Mouse (Mus musculus): ENCODE results near the gene Kif5a. TPM values are rescaled to one million over a fixed set of nuclear protein-coding genes. Genes with fewer than 3 reads are reported as not detected.
A peak's percentile ranks its signal among the peaks of the same experiment; 100 is the strongest.

Kif5a gene
- total and polyA plus RNA-seq, 2 experiments from 2014 or later = 84.0 to 223 TPM

DNA sequence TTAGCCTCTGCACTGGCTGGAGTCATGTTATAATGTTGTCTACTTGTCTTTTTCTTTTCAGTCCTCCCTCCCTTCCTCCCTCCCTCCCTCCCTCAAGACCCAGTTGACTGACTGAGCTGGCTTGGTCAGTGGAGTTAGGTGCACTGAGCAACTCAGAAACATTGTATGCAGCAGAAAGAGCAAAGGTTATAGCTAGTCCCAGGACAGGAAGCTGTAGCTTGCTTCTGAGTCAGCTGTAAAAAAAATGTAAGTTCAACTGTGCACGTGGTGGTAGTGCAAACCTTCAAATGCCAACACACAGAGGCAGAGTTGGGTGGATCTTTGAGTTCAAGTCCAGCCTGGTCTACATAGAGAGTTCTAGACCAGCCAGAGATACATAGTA is 48.7 kb downstream of the Kif5a start:
- TF ChIP-seq CTCF (IDR thresholded peaks at IDR 0.05; ENCODE audit: low read depth) = no peak
- Histone ChIP-seq H3K4me2 (ENCODE audit: low read depth) (no peak overlapping the region), H3K4me3 (ENCODE audit: low read depth, low read length) (no peak overlapping the region), H3K9me3 (ENCODE audit: low read length) (no peaks in the 10 kb centered on the region), H3K27me3 (ENCODE audit: insufficient read depth, low read length) (no peaks in the 10 kb centered on the region), H3K4me1 (ENCODE audit: insufficient read depth) (peaks cover 12% of the 10 kb centered on the region), H3K9ac (no peak overlapping the region), H3K27ac (ENCODE audit: low read depth, low read length) (no peak overlapping the region), H3K36me3 (ENCODE audit: insufficient read depth) (no peaks in the 10 kb centered on the region)
- no peak for ATAC-seq
- no peak for DNase-seq
- WGBS = 71% methylated on average over 1 of the region's 1 CpGs

DNA sequence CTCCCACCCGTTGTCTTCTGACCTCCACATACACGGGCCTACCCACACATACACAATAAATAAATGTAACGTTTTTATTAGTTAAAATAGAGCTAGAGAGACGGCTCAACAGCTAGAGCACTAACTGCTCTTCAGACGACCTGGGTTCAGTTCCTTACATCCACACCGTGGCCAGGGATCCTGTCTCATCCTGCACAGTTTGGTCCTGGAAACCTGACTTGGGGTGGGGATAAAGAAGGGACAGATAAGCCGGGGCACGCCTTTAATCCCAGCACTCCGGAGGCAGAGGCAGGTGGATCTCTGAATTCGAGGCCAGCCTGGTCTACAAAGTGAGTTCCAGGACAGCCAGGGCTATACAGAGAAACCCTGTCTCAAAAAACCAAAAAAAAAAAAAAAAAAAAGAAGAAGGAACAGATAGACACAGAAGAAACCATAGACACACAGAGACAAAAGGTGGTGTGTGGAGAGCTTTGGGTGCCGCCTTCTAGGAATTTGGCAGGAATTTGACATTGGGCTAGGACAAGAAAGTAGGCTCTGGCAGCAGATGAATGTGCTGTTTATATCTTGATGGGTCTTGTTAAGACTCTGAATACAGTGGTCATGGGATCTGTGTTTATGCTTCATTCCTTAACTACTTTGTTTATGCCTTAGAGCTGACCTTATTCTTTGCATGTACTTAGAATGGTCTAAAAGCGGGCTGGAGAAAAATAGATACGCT is 49.3 kb downstream of the Kif5a start:
- ATAC-seq (no peak), DNase-seq (no peak)
- no peak for TF ChIP-seq CTCF (IDR thresholded peaks at IDR 0.05; ENCODE audit: low read depth)
- no peaks in the 10 kb centered on the region for H3K36me3 ChIP-seq (ENCODE audit: insufficient read depth)
- no peak overlapping the region for H3K9ac ChIP-seq
- H3K27ac ChIP-seq (ENCODE audit: low read depth, low read length) = no peak overlapping the region
- H3K4me1 ChIP-seq (ENCODE audit: insufficient read depth) = peaks cover 12% of the 10 kb centered on the region
- no peak overlapping the region for H3K4me3 ChIP-seq (ENCODE audit: low read depth, low read length)
- H3K27me3 ChIP-seq (ENCODE audit: insufficient read depth, low read length) = no peaks in the 10 kb centered on the region
- H3K9me3 ChIP-seq (ENCODE audit: low read length) = no peaks in the 10 kb centered on the region
- 82% methylated on average over 13 of the region's 13 CpGs for WGBS
- H3K4me2 ChIP-seq (ENCODE audit: low read depth) = no peak overlapping the region

DNA sequence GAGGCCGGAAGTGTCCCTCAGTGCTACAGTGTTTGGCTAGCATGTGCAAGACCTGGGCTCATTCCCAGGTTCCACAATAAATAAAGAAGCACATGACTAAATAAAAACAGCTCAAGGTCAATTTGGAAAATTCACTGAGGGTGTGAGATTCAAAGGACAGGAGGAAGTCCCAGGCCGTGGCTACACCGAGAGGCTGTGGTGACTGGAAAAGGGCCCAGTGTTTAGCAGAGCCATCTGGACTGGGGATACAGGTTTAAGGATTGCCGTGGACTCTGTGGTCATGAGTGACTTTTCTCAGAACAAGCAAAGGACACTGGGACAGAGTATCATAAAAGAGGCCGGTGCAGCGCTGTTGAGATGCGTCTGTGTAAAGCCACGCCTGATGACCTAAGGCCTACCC is 49.9 kb downstream of the Kif5a start:
- no peak for TF ChIP-seq CTCF (IDR thresholded peaks at IDR 0.05; ENCODE audit: low read depth)
- ATAC-seq = no peak
- no peak overlapping the region for H3K27ac ChIP-seq (ENCODE audit: low read depth, low read length)
- no peaks in the 10 kb centered on the region for H3K36me3 ChIP-seq (ENCODE audit: insufficient read depth)
- no peak overlapping the region for H3K4me3 ChIP-seq (ENCODE audit: low read depth, low read length)
- H3K4me2 ChIP-seq (ENCODE audit: low read depth) = no peak overlapping the region
- H3K4me1 ChIP-seq (ENCODE audit: insufficient read depth) = peaks cover 12% of the 10 kb centered on the region
- no peaks in the 10 kb centered on the region for H3K27me3 ChIP-seq (ENCODE audit: insufficient read depth, low read length)
- no peaks in the 10 kb centered on the region for H3K9me3 ChIP-seq (ENCODE audit: low read length)
- no peak for DNase-seq
- no peak overlapping the region for H3K9ac ChIP-seq
- 89% methylated on average over 8 of the region's 8 CpGs for WGBS

DNA sequence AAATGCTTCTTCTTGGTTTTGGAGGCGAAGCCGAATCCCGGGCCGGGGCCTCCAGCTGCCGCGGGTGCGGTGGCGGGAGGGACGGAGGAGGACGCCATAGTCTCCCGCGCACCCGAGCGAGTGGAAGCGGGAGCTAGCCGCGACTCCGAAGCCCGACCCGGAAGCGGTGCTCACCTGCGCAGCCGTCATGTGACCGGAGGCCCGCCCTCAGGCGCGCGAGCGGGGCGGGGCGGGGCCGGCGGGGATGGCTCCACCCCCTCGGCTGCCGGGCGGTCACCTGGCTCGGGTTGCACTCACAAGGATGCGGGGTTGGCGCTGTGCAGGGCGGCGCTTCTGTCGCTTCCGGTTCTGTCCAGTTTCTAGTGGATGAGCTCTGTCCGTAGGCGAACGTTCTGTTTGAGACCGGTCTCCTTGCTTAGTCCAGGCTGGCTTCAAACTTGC is 51.7 kb downstream of the Kif5a start, which contains the start of gene Pip4k2c:
Gene Pip4k2c (minus strand): TSS at position 172 of the 441 bp plus-strand sequence.
- Histone ChIP-seq H3K4me1 (ENCODE audit: insufficient read depth) (peaks cover 12% of the 10 kb centered on the region), H3K9ac (peak within 1 kb of the TSS; percentile 77), H3K4me2 (ENCODE audit: low read depth) (peak within 1 kb of the TSS; percentile 93), H3K9me3 (ENCODE audit: low read length) (no peaks in the 10 kb centered on the region), H3K4me3 (ENCODE audit: low read depth, low read length) (peak within 1 kb of the TSS; percentile 77), H3K36me3 (ENCODE audit: insufficient read depth) (peaks cover 10% of the 10 kb centered on the region), H3K27ac (ENCODE audit: low read depth, low read length) (peak within 1 kb of the TSS; percentile 64), H3K27me3 (ENCODE audit: insufficient read depth, low read length) (no peaks in the 10 kb centered on the region)
- ATAC-seq (peak; percentile 95), DNase-seq (peak; percentile 85)
- TF ChIP-seq CTCF (IDR thresholded peaks at IDR 0.05; ENCODE audit: low read depth) = no peak
- 4% methylated on average over 44 of the region's 47 CpGs for WGBS

DNA sequence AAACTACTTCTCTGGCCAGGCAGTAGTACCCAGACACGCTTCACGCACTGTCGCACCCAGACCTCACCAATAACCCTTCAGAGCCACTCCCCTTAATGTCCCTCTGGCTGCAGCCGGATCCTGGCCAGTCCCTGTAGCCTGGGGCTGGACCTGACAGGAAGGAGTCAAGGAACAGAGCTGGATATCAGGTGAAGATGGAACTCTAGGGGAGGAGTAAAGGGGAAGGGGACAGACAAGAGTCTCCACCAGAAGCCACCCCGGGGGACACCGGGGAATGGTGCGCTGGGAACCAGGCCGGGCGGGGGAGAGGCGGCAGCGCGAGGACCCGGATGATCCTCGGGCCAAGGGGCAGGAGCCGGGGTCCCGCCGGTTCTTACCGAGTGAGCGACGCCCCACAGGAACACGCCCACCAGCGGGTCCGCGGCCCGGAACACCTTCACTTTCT is 52.2 kb downstream of the Kif5a start:
- peak overlapping the region; percentile 64 for H3K27ac ChIP-seq (ENCODE audit: low read depth, low read length)
- ATAC-seq = peak; percentile 46
- DNase-seq = no peak
- peak overlapping the region; percentile 77 for H3K9ac ChIP-seq
- peaks cover 12% of the 10 kb centered on the region for H3K4me1 ChIP-seq (ENCODE audit: insufficient read depth)
- no peaks in the 10 kb centered on the region for H3K27me3 ChIP-seq (ENCODE audit: insufficient read depth, low read length)
- peak overlapping the region; percentile 93 for H3K4me2 ChIP-seq (ENCODE audit: low read depth)
- H3K4me3 ChIP-seq (ENCODE audit: low read depth, low read length) = peak overlapping the region; percentile 77
- peaks cover 14% of the 10 kb centered on the region for H3K36me3 ChIP-seq (ENCODE audit: insufficient read depth)
- no peak for TF ChIP-seq CTCF (IDR thresholded peaks at IDR 0.05; ENCODE audit: low read depth)
- under 1% methylated on average over 25 of the region's 25 CpGs for WGBS
- no peaks in the 10 kb centered on the region for H3K9me3 ChIP-seq (ENCODE audit: low read length)

DNA sequence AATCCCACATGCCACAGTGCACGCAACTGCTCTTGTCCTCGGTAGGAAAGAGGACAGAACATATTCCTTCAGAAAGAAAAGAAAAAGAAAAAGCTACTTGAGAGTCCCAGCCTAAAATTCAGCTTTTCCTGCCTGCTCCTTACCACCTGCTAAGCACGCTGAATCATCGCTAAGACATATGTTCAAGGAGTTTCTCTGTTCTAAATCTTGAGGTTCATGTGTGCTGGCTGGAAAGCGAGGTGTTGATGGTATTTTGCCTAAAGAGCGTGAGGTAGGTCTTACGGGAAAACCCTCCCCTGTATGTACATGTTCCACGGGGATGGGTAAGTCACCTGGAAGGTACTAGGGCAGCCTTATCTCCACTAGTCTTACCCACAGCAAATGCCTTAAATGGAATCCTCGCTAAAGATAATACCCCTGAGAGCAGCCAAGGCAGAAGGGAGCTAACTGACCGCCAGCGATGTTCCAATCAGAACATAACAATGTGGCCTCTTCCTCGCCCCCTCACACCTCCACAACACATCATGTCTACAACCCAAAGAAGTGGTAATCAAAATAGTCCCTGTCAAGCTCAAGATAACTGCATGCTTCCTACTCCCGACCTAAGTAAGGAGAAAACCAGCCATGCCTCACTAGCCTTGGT is 53.1 kb downstream of the Kif5a start:
- H3K9me3 ChIP-seq (ENCODE audit: low read length) = no peaks in the 10 kb centered on the region
- ATAC-seq (no peak), DNase-seq (no peak)
- H3K27me3 ChIP-seq (ENCODE audit: insufficient read depth, low read length) = no peaks in the 10 kb centered on the region
- peaks cover 12% of the 10 kb centered on the region for H3K4me1 ChIP-seq (ENCODE audit: insufficient read depth)
- H3K27ac ChIP-seq (ENCODE audit: low read depth, low read length) = no peak overlapping the region
- peak overlapping the region; percentile 77; the same call in 1 of the 2 replicates for H3K4me3 ChIP-seq (ENCODE audit: low read depth, low read length)
- peaks cover 22% of the 10 kb centered on the region for H3K36me3 ChIP-seq (ENCODE audit: insufficient read depth)
- no peak overlapping the region; the same call in 1 of the 2 replicates for H3K9ac ChIP-seq
- TF ChIP-seq CTCF (IDR thresholded peaks at IDR 0.05; ENCODE audit: low read depth) = no peak
- H3K4me2 ChIP-seq (ENCODE audit: low read depth) = peak overlapping the region; percentile 93
- WGBS = 83% methylated on average over 13 of the region's 13 CpGs

DNA sequence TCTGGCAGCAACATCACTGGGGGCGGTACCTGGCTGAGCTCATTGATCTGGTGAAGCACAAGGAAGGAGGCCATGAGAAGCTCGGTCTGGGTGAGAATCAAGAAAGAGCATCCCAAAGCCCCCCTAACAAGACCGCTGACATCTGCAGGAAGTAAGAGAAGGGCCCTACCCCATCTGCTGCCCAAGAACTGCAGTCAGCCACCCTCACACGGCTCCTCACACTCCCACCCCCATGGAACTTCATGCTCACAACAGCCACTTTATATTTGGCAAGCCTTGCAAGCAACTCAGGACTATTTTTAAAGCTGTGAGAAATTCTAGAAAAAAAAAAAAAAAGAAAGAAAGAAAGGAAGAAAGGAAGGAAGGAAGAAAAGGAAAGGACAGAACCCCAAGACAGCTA is 54.2 kb downstream of the Kif5a start:
- WGBS = 76% methylated on average over 4 of the region's 4 CpGs
- Histone ChIP-seq H3K36me3 (ENCODE audit: insufficient read depth) (peaks cover 30% of the 10 kb centered on the region), H3K27ac (ENCODE audit: low read depth, low read length) (no peak overlapping the region), H3K4me2 (ENCODE audit: low read depth) (no peak overlapping the region), H3K9me3 (ENCODE audit: low read length) (no peaks in the 10 kb centered on the region), H3K4me3 (ENCODE audit: low read depth, low read length) (no peak overlapping the region), H3K4me1 (ENCODE audit: insufficient read depth) (peaks cover 12% of the 10 kb centered on the region), H3K27me3 (ENCODE audit: insufficient read depth, low read length) (no peaks in the 10 kb centered on the region), H3K9ac (no peak overlapping the region)
- DNase-seq (no peak), ATAC-seq (no peak)
- TF ChIP-seq CTCF (IDR thresholded peaks at IDR 0.05; ENCODE audit: low read depth) = no peak

Data from forebrain, postnatal 0 days (tissue).